Mouse (Mus musculus): ENCODE measurements around the gene Il12a. TPM values are rescaled to one million over a fixed set of nuclear protein-coding genes. Genes with fewer than 3 reads are reported as not detected.
"Not testable (repeated sequence)": the region's sequence is repeated elsewhere in the genome, so short reads cannot be mapped to it uniquely, and the experiment has no call there.

The Il12a gene
- polyA plus RNA-seq, 1 experiment from 2014 or later: not detected

GRCm38 (mm10) chr3:68745033-68745432 lies 54.6 kb downstream of the Il12a start:
- WGBS: 93% methylated on average over 5 of the region's 5 CpGs
- no peaks in the 10 kb centered on the region for H3K36me3 ChIP-seq (ENCODE audit: control insufficient read depth, insufficient read depth, low read length)
- ATAC-seq (ENCODE audit: low read depth): no peak
- H3K4me1 ChIP-seq (ENCODE audit: control insufficient read depth, insufficient read depth, low read length): no peaks in the 10 kb centered on the region
- H3K9ac ChIP-seq (replicated peaks; ENCODE audit: low read depth, low read length): no peak overlapping the region
- no peak overlapping the region for H3K27ac ChIP-seq (ENCODE audit: low read depth, low read length)
- H3K4me3 ChIP-seq (ENCODE audit: low read depth, low read length): no peak overlapping the region
- no peaks in the 10 kb centered on the region for H3K27me3 ChIP-seq (ENCODE audit: control insufficient read depth, insufficient read depth, low read length)
- H3K9me3 ChIP-seq (ENCODE audit: control insufficient read depth, low read length): no peaks in the 10 kb centered on the region
- H3K4me2 ChIP-seq (ENCODE audit: low read depth, low read length): no peak overlapping the region

GRCm38 (mm10) chr3:68746282-68746681 lies 55.8 kb downstream of the Il12a start:
- H3K27ac ChIP-seq (ENCODE audit: low read depth, low read length); H3K36me3 ChIP-seq (ENCODE audit: control insufficient read depth, insufficient read depth, low read length); H3K4me1 ChIP-seq (ENCODE audit: control insufficient read depth, insufficient read depth, low read length); H3K9me3 ChIP-seq (ENCODE audit: control insufficient read depth, low read length); H3K4me3 ChIP-seq (ENCODE audit: low read depth, low read length); H3K4me2 ChIP-seq (ENCODE audit: low read depth, low read length); H3K27me3 ChIP-seq (ENCODE audit: control insufficient read depth, insufficient read depth, low read length); H3K9ac ChIP-seq (replicated peaks; ENCODE audit: low read depth, low read length); ATAC-seq (ENCODE audit: low read depth): not testable (repeated sequence)
- 91% methylated on average over 4 of the region's 4 CpGs for WGBS

Other genes with a start within 250 kb of the Il12a start
- gene 1110032F04Rik, start 178.9 kb downstream of the Il12a start, polyA plus RNA-seq (2014; fragmentation: Nextera tagmentation; extraction: Ambion mirVana): 4.9 and 5.3 TPM in 2 replicates